Mouse (Mus musculus): ENCODE measurements around the gene Gm12695.

- TF ChIP-seq CTCF (IDR thresholded peaks at IDR 0.05; ENCODE audit: borderline replicate concordance, control insufficient read depth, extremely low read depth, insufficient read depth, low read length, poor library complexity) (no peak), POLR2A (IDR thresholded peaks at IDR 0.05; ENCODE audit: control insufficient read depth, extremely low read depth, insufficient read depth, low read length, poor library complexity) (no peak)
Measured at GRCm38 (mm10) chr4:96825540-96826045, 40.6 kb upstream of the Gm12695 start.
